Mouse (Mus musculus): ENCODE data around the gene Rbpj.

Gene Rbpj

GRCm38 (mm10) chr5:53591683-53592050 is 125.7 kb downstream of the Rbpj start:
- DNase-seq (ENCODE audit: low spot score) = no peak

GRCm38 (mm10) chr5:53593080-53593688 is 127.2 kb downstream of the Rbpj start:
- DNase-seq (ENCODE audit: low spot score) = no peak

GRCm38 (mm10) chr5:53594274-53594673 is 128.3 kb downstream of the Rbpj start:
- DNase-seq (ENCODE audit: low spot score) = peak; percentile 86

GRCm38 (mm10) chr5:53598510-53598909 is 132.6 kb downstream of the Rbpj start:
- peak; percentile 25 for DNase-seq (ENCODE audit: low spot score)

GRCm38 (mm10) chr5:53599116-53599515 is 133.2 kb downstream of the Rbpj start:
- DNase-seq (ENCODE audit: low spot score) = no peak

GRCm38 (mm10) chr5:53602194-53602593 is 136.2 kb downstream of the Rbpj start:
- no peak for DNase-seq (ENCODE audit: low spot score)

- no peak for DNase-seq (ENCODE audit: low spot score)
Observed at GRCm38 (mm10) chr5:53605450-53605849, 139.5 kb downstream of the Rbpj start.

DNA sequence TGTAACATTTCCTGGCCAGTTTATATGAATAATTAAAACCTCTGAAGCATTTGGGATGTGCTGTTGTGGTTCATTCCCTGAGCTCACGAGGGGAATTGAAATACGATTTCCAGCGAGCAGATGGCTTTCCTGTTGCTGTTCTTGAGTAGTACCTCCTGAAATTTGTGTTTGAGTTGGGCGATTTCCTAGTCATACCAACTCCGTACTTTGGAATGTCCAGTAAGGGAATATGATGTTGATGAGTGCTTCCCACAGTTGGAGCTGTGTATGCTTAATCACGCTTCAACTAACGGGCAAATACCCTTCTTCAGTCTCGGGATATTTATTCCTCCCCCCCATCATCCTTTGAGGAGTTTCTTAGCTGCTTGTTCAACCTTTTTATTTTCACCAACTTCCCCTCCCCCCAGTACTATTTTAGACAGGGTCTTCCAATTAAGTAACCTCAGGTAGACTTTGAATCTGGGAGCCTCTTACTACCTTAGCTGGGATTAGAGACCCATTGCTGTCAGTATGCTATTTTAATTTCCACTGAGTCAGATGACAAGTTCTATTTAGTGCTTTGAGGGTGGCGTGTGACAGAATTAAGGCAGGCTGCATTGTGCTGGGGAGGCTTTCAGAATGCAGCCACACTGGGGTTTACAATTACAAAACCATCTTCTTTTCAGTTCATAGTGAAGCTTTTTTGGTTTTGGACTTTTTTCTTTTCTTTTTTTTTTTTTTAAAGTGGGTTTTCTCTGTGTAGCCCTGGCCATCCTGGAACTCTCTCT is 141.5 kb downstream of the Rbpj start:
- DNase-seq (ENCODE audit: low spot score) = no peak

DNA sequence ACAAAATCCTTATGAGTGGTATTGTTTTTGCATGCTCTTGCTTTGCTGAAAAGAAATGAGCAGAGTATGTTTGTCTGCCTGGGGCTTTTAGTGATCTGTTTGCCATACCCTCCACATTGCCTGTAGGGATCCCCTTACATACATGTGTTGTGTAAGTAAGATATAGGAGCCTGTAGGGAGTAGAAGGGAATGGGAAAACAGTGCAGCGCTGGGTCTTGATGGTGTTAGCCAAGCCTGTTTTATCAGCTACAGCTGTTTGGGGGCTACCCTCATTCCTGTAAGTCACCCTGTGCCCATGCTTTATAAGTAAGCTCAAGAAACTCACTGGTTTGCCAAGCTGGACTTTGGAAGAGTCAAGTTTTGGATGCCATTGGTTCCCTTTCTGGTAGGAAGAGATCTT is 152.9 kb downstream of the Rbpj start:
- DNase-seq (ENCODE audit: low spot score) = no peak

DNA sequence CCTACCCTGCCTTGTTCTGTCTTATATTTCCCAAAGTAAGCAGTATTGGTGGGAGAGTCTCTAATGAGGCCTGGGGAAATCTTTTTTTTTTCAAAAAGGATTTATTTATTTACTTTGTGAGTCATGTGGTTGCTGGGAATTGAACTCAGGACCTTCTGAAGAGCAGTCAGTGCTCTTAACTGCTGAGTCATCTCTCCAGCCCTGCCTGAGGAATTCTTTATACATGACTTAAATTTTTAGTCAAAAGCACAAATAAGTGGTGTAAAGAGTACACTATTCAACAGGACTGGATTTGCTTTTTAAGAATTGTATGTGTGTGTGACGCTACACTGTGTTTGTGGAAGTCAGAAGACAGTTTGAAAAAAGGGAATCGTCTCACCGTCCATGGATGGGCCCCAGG is 166.1 kb downstream of the Rbpj start:
- DNase-seq (ENCODE audit: low spot score) = no peak

DNA sequence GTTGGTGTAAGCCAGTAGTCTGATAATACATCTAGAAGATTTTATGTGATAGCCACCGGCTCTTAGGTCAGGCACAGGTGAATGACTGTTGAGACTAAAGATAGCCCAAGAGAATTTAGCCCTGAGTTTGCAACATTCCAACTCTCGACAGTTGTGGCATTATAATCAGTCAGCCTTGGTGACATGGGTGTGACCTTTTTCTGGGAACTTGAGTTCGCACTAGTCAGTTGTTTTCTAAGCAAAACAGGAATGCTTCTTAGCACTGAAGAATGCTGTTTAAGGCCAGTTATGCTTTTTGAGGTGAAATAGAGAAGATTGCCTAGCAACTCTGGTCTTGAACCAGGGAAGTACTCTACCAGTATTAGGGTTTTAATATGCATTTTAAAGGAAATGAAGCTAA is 170.8 kb downstream of the Rbpj start:
- no peak for DNase-seq (ENCODE audit: low spot score)

- DNase-seq (ENCODE audit: low spot score) = no peak
Observed at GRCm38 (mm10) chr5:53637206-53637605, 171.3 kb downstream of the Rbpj start.

GRCm38 (mm10) chr5:53638647-53639046 is 172.7 kb downstream of the Rbpj start:
- DNase-seq (ENCODE audit: low spot score) = peak; percentile 48

DNA sequence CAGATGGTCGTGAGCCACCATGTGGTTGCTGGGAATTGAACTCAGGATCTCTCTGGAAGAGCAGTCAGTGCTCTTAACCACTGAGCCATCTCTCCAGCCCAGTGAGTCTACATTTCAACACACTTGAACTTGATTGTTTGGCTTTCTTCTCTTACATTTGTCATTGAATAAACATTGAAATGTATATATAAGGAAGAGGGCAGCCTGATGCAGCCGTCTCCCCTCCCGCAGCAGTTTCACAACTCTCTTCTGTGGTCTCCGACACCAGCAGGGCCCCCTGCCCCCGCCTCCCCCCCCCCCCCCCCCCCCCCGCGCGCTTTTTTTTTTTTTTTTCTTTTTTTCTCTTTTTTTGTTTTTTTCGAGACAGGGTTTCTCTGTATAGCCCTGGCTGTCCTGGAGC is 180.7 kb downstream of the Rbpj start:
- no peak for DNase-seq (ENCODE audit: low spot score)

- no peak for DNase-seq (ENCODE audit: low spot score)
Observed at GRCm38 (mm10) chr5:53647358-53647757, 181.4 kb downstream of the Rbpj start.

- DNase-seq (ENCODE audit: low spot score) = no peak
Observed at GRCm38 (mm10) chr5:53656596-53656995, 190.6 kb downstream of the Rbpj start.

GRCm38 (mm10) chr5:53657925-53658324 is 192.0 kb downstream of the Rbpj start:
- peak; percentile 45 for DNase-seq (ENCODE audit: low spot score)

GRCm38 (mm10) chr5:53661508-53661907 is 195.6 kb downstream of the Rbpj start:
- no peak for DNase-seq (ENCODE audit: low spot score)

- no peak for DNase-seq (ENCODE audit: low spot score)
Observed at GRCm38 (mm10) chr5:53662413-53662812, 196.5 kb downstream of the Rbpj start.

GRCm38 (mm10) chr5:53663665-53664064 is 197.7 kb downstream of the Rbpj start:
- DNase-seq (ENCODE audit: low spot score) = no peak

- no peak for DNase-seq (ENCODE audit: low spot score)
Observed at GRCm38 (mm10) chr5:53668021-53668420, 202.1 kb downstream of the Rbpj start.

DNA sequence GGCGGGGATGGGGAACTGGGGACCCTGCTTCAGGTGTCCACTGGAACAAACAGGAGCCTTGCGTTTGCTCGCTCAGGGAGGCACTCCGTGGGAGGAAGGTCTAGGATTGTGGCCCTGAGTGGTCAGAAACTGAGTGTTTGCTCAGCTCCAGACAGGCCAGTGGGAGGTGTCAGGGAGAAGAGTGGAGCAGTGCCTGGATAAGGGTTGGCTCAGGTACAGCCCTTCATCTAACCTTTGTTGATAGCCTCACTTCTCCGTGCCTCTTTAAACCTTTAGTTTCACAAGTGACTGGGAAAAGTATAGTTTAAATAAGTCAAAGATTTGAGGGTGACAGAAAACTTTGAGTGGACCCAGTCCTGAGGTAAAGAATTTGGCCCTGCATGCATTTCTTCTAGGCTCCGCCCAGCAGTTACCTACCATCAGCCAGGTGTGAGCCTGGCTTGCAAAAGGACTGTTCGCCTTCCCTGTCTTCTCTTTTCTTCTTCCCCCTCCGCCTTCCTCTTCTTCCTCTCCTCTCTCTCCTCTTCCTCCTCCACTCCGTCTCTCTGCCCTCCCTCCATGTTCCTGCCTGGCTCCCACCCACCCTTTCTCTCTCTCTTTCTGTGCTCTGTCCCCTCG is 204.5 kb downstream of the Rbpj start:
- DNase-seq (ENCODE audit: low spot score) = no peak

- no peak for DNase-seq (ENCODE audit: low spot score)
Observed at GRCm38 (mm10) chr5:53671507-53671906, 205.6 kb downstream of the Rbpj start.
